Mouse (Mus musculus): Measurements from ENCODE around the gene Gm266. TPM values are rescaled to one million over a fixed set of nuclear protein-coding genes. Genes with fewer than 3 reads are reported as not detected.
A peak's percentile ranks its signal among the peaks of the same experiment; 100 is the strongest.

Gene Gm266
- total and polyA plus RNA-seq, 3 experiments, result 0.11 TPM; not detected in 2

GRCm38 (mm10) chr12:111447898-111448760, 37.5 kb downstream of the Gm266 start:
- no peaks in the 10 kb centered on the region; the same call in 1 of the 2 replicates for H3K27me3 ChIP-seq (ENCODE audit: insufficient read depth, low read length)
- DNase-seq (ENCODE audit: low spot score) (no peak), ATAC-seq (ENCODE audit: extremely low read depth, insufficient number of reproducible peaks, low FRiP score, poor library complexity, severe bottlenecking) (no peak)
- no peaks in the 10 kb centered on the region for H3K9me3 ChIP-seq (replicated peaks)
- H3K4me1 ChIP-seq (ENCODE audit: insufficient read depth, low read depth, low read length), result peaks cover 94% of the 10 kb centered on the region
- TF ChIP-seq CTCF (IDR thresholded peaks at IDR 0.05; ENCODE audit: low read depth, low read length) (no peak), TAL1 (conservative IDR thresholded peaks at IDR 0.05; ENCODE audit: low read depth, low read length) (no peak)
- H3K36me3 ChIP-seq (replicated peaks), result peaks cover 95% of the 10 kb centered on the region
- peak overlapping the region; percentile 75 for H3K4me3 ChIP-seq (ENCODE audit: low read depth, low read length)

DNA sequence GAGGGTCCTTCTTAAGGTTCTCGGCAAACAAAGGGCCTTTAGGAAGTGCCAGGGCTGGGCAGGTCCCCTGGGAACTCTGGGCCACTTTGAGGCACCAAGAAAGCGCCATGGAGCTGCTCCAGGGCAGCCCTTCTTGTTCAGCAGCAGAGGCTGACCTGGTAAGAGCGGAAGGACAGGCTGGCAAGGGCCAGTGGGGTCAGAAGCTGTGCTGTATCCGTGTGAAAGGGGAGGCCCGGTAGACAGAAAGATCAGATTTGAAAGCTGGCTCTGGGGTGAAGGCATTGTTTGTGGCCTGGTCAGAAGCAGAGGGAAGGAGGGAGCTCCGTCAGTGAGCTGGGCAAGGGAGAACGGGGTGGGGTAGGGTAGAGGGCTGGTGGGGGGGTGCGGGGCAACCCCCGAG, 38.3 kb downstream of the Gm266 start:
- Histone ChIP-seq H3K4me3 (ENCODE audit: low read depth, low read length) (peak overlapping the region; percentile 75; the same call in 1 of the 2 replicates), H3K27me3 (ENCODE audit: insufficient read depth, low read length) (no peaks in the 10 kb centered on the region; the same call in 1 of the 2 replicates), H3K36me3 (replicated peaks) (peaks cover 87% of the 10 kb centered on the region), H3K9me3 (replicated peaks) (no peaks in the 10 kb centered on the region), H3K4me1 (ENCODE audit: insufficient read depth, low read depth, low read length) (peaks cover 96% of the 10 kb centered on the region)
- DNase-seq (ENCODE audit: low spot score) (no peak), ATAC-seq (ENCODE audit: extremely low read depth, insufficient number of reproducible peaks, low FRiP score, poor library complexity, severe bottlenecking) (no peak)
- TF ChIP-seq GATA2 (IDR thresholded peaks at IDR 0.05; ENCODE audit: borderline replicate concordance, low read depth, low read length) (no peak), TAL1 (conservative IDR thresholded peaks at IDR 0.05; ENCODE audit: low read depth, low read length) (no peak), GATA1 (IDR thresholded peaks at IDR 0.05; ENCODE audit: borderline replicate concordance, low read length) (no peak), POLR2AphosphoS5 (IDR thresholded peaks at IDR 0.05; ENCODE audit: insufficient replicate concordance, low read depth, low read length) (no peak), CTCF (IDR thresholded peaks at IDR 0.05; ENCODE audit: low read depth, low read length) (no peak)

GRCm38 (mm10) chr12:111446745-111447144, 38.9 kb downstream of the Gm266 start:
- no peaks in the 10 kb centered on the region for H3K9me3 ChIP-seq (replicated peaks)

GRCm38 (mm10) chr12:111445890-111446613, 39.6 kb downstream of the Gm266 start:
- Histone ChIP-seq H3K4me3 (ENCODE audit: low read depth, low read length) (peak overlapping the region; percentile 75), H3K27me3 (ENCODE audit: insufficient read depth, low read length) (no peaks in the 10 kb centered on the region; the same call in 1 of the 2 replicates), H3K4me1 (ENCODE audit: insufficient read depth, low read depth, low read length) (peaks cover 99% of the 10 kb centered on the region), H3K36me3 (replicated peaks) (peaks cover 74% of the 10 kb centered on the region), H3K9me3 (replicated peaks) (no peaks in the 10 kb centered on the region)
- no peak for TF ChIP-seq TAL1 (conservative IDR thresholded peaks at IDR 0.05; ENCODE audit: low read depth, low read length)
- no peak for TF ChIP-seq POLR2AphosphoS5 (IDR thresholded peaks at IDR 0.05; ENCODE audit: insufficient replicate concordance, low read depth, low read length)
- no peak for TF ChIP-seq GATA2 (IDR thresholded peaks at IDR 0.05; ENCODE audit: borderline replicate concordance, low read depth, low read length)
- no peak for TF ChIP-seq GATA1 (IDR thresholded peaks at IDR 0.05; ENCODE audit: borderline replicate concordance, low read length)
- no peak for TF ChIP-seq CTCF (IDR thresholded peaks at IDR 0.05; ENCODE audit: low read depth, low read length)
- DNase-seq (ENCODE audit: low spot score) (no peak), ATAC-seq (ENCODE audit: extremely low read depth, insufficient number of reproducible peaks, low FRiP score, poor library complexity, severe bottlenecking) (no peak)

More at GRCm38 (mm10) chr12:111446745-111447144, 38.9 kb downstream of the Gm266 start:
- Histone ChIP-seq H3K4me1 (ENCODE audit: insufficient read depth, low read depth, low read length) (peaks cover 96% of the 10 kb centered on the region), H3K27me3 (ENCODE audit: insufficient read depth, low read length) (no peaks in the 10 kb centered on the region; the same call in 1 of the 2 replicates), H3K4me3 (ENCODE audit: low read depth, low read length) (peak overlapping the region; percentile 75; the same call in 1 of the 2 replicates), H3K36me3 (replicated peaks) (peaks cover 81% of the 10 kb centered on the region)
- DNase-seq (ENCODE audit: low spot score) (no peak), ATAC-seq (ENCODE audit: extremely low read depth, insufficient number of reproducible peaks, low FRiP score, poor library complexity, severe bottlenecking) (no peak)
- TF ChIP-seq POLR2AphosphoS5 (IDR thresholded peaks at IDR 0.05; ENCODE audit: insufficient replicate concordance, low read depth, low read length) (0 out of 2 replicates have a peak, but pooled peaks have one; percentile 51), TAL1 (conservative IDR thresholded peaks at IDR 0.05; ENCODE audit: low read depth, low read length) (no peak), CTCF (IDR thresholded peaks at IDR 0.05; ENCODE audit: low read depth, low read length) (no peak), GATA2 (IDR thresholded peaks at IDR 0.05; ENCODE audit: borderline replicate concordance, low read depth, low read length) (no peak), GATA1 (IDR thresholded peaks at IDR 0.05; ENCODE audit: borderline replicate concordance, low read length) (no peak)

DNA sequence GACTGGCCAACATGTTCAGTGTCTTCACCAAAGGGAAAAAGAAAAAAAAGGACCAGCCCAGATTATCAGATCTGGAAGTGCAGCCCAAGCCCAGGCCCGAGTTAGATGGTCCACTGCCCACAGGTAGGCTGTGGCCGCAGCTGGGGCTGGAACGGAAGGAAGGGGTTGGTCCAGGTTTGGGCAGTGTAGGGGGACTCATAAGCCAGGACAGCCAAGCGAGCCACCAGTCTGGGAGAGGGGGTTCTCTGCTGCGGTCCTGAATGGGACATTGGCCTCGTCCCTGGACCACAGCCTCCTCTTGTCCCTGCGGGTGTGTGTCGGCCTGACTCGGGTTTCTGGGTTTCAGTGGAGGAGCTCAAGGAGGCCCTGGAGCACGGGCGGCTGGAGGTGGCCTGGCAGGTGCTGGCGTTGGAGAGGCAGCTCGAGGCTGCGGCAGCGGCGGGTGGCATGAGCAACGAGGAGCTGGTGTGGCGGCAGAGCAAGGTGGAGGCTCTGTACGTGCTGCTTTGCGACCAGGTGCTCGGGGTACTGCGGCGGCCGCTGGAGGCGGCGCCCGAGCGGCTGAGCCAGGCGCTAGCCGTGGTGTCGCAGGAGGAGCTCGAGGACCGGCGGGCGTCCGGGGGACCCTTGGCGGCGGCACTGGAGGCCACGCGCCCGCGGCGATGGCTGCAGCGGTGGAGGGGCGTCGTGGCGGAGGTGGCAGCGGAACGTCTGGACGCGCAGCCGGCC, 40.3 kb downstream of the Gm266 start:
- ATAC-seq (ENCODE audit: extremely low read depth, insufficient number of reproducible peaks, low FRiP score, poor library complexity, severe bottlenecking) (no peak), DNase-seq (ENCODE audit: low spot score) (no peak)
- peaks cover 3% of the 10 kb centered on the region for H3K9me3 ChIP-seq (replicated peaks)
- TF ChIP-seq GATA1 (IDR thresholded peaks at IDR 0.05; ENCODE audit: borderline replicate concordance, low read length) (no peak), CTCF (IDR thresholded peaks at IDR 0.05; ENCODE audit: low read depth, low read length) (no peak), GATA2 (IDR thresholded peaks at IDR 0.05; ENCODE audit: borderline replicate concordance, low read depth, low read length) (no peak), TAL1 (conservative IDR thresholded peaks at IDR 0.05; ENCODE audit: low read depth, low read length) (no peak), POLR2AphosphoS5 (IDR thresholded peaks at IDR 0.05; ENCODE audit: insufficient replicate concordance, low read depth, low read length) (no peak)
- H3K4me1 ChIP-seq (ENCODE audit: insufficient read depth, low read depth, low read length), result peaks cover 92% of the 10 kb centered on the region
- peaks cover 67% of the 10 kb centered on the region for H3K36me3 ChIP-seq (replicated peaks)
- H3K4me3 ChIP-seq (ENCODE audit: low read depth, low read length), result peak overlapping the region; percentile 75
- no peaks in the 10 kb centered on the region; the same call in 1 of the 2 replicates for H3K27me3 ChIP-seq (ENCODE audit: insufficient read depth, low read length)

Data from G1E (cell line).